In the genomic region with DNA sequence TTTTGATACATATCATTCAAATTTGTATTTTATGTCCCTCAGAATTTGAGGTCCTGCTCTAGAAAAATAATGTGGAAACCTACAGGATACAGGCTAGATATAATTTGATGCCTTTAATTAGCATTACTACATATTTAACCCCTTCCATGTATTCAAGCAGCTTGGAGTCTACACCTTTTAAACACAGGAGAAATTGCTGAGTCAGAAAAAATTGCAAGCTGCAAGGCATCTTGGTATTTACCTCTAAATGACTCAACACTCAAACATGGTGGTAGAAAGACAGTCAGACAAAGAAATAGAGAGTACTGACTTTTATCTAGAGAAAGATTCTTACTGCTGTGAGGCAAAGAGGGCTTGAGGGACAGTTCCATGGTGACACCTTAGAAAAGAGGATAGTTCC, we compare ENCODE assay signal across 16 mouse cellular contexts.
"Had no signal": no experiment of that assay in that cellular context is flagged by ENCODE, and none has a peak within 500 bp of the region (broad histone marks: within the 10 kb centered on the region; RNA-seq: fewer than 3 reads in every experiment).

No protein-coding gene starts in this region.

- DNase-seq: retina, postnatal 1 day; right cerebral cortex, adult 18-20 months; right cerebral cortex, postnatal 14 days; right cerebral cortex, postnatal 25 days; right cerebral cortex, postnatal 4 days; spleen, adult 18-20 months; thymus, adult 18-20 months; thymus, adult 2 months; thymus, postnatal 14 days; thymus, postnatal 25 days; thymus, postnatal 36 days had no signal

- H3K36me3 ChIP-seq: neural tube, embryonic 12.5 days; neural tube, embryonic 13.5 days; neural tube, embryonic 15.5 days; stomach, embryonic 15.5 days had no signal

- H3K4me2 ChIP-seq: neural tube, embryonic 12.5 days; neural tube, embryonic 13.5 days; neural tube, embryonic 15.5 days; stomach, embryonic 15.5 days had no signal

- H3K9ac ChIP-seq: neural tube, embryonic 12.5 days; neural tube, embryonic 13.5 days; neural tube, embryonic 15.5 days; stomach, embryonic 15.5 days had no signal

- H3K9me3 ChIP-seq: neural tube, embryonic 12.5 days; neural tube, embryonic 13.5 days; neural tube, embryonic 15.5 days; stomach, embryonic 15.5 days had no signal

- H3K27me3 ChIP-seq: neural tube, embryonic 12.5 days; neural tube, embryonic 13.5 days; neural tube, embryonic 15.5 days; stomach, embryonic 15.5 days had no signal

- H3K27ac ChIP-seq: neural tube, embryonic 12.5 days; neural tube, embryonic 13.5 days; neural tube, embryonic 15.5 days; stomach, embryonic 15.5 days; stomach, postnatal 0 days had no signal

- H3K4me1 ChIP-seq: neural tube, embryonic 12.5 days; neural tube, embryonic 13.5 days; neural tube, embryonic 15.5 days; stomach, embryonic 15.5 days had no signal

- H3K4me3 ChIP-seq: neural tube, embryonic 12.5 days; neural tube, embryonic 13.5 days; neural tube, embryonic 15.5 days; stomach, embryonic 15.5 days had no signal
